Mouse (Mus musculus): Measurements from ENCODE around the gene Atf6.

GRCm38 (mm10) chr1:170689773-170690172, 177.8 kb downstream of the Atf6 start:
- TF ChIP-seq CTCF (IDR thresholded peaks at IDR 0.05; ENCODE audit: low read depth) (no peak), EP300 (IDR thresholded peaks at IDR 0.05; ENCODE audit: low read depth) (no peak)

All from heart, postnatal 0 days (tissue).